ENCODE assay signal across 12 mouse cellular contexts in genomic region chr14:13149617-13150016, GRCm38 (mm10).
"Had no signal": no experiment of that assay in that cellular context is flagged by ENCODE, and none has a peak within 500 bp of the region (broad histone marks: within the 10 kb centered on the region; RNA-seq: fewer than 3 reads in every experiment).

No protein-coding gene starts in this region.

- DNase-seq: left cerebral cortex, postnatal 4 days; liver; liver, embryonic 13.5 days; liver, postnatal 0 days; lung, adult 18-20 months; lung, adult 2 months; lung, embryonic 14.5 days; lung, postnatal 10 days; lung, postnatal 14 days; lung, postnatal 36 days; lung, postnatal 4 days; midbrain, embryonic 14.5 days had no signal
